Mouse (Mus musculus) mouse embryonic stem cell (cell line): ENCODE data around the gene Gm49336.

Source experiments
- in situ Hi-C, 2 experiments: fragments of 300-500 bp; cut with MboI; formaldehyde crosslinking; loops; 1 replicate in 1 of 2; 3 replicates in 1 of 2; pipeline ENCODE4 v1.14.3; 2019 to 2020; ENCODE audit warnings: low sequenced_read_pairs in 2 of 2, low pct_unique_long_range_greater_than_20kb in 1 of 2, mixed read lengths in 1 of 2; ENCODE audit not compliant: unreplicated experiment in 1 of 2

Gene Gm49336

GRCm38 (mm10) chr14:60252004-60253000 lies 995 bp upstream of the Gm49336 start:
- in situ Hi-C loops = no loop called here

DNA sequence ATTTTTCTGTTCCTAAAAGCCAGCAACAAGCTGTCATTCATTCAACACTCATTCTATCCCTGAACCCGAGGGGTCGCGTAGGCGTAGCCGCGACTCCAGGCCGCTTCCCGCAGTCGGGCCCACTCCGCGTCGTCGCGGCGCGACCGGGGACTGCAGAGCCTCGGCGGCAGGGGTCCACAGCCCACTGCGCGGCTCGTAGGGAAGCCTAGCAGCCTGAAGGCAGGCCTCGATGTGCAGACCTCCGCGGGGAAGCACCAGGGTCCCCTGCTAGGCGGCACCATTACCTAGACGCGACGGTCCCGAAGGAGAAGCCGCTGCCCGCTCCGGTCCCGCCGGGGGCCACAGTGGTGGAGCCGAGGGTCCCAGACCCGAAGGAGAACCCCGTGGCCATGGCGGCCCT lies 428 bp downstream of the Gm49336 start:
- in situ Hi-C loops = no loop called here

- in situ Hi-C loops = no loop called here
Measured at GRCm38 (mm10) chr14:60250366-60250765, 941 bp downstream of the Gm49336 start.

GRCm38 (mm10) chr14:60238551-60238950 lies 12.8 kb downstream of the Gm49336 start:
- in situ Hi-C loops = no loop called here

DNA sequence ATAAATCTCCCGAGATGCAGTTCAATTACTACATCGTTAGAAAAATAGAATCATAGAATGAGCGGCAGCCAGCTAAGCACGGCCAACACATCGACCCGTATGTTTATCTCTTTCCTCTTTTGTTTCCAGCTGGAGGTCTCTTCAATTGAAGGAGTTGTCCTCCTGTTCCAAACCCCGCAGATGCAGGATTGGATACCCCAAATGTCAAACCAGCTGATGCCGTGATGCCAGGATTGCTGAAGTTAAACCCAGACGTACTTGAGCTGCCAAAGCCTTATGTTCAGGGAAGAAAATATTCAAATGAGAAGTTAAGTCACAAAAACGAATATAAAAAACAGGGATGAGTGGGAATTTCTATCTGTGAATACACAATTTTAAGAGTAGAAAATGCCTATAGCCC lies 31.4 kb downstream of the Gm49336 start:
- in situ Hi-C loops = no loop called here

- in situ Hi-C loops = no loop called here
Measured at GRCm38 (mm10) chr14:60217616-60218015, 33.7 kb downstream of the Gm49336 start.

DNA sequence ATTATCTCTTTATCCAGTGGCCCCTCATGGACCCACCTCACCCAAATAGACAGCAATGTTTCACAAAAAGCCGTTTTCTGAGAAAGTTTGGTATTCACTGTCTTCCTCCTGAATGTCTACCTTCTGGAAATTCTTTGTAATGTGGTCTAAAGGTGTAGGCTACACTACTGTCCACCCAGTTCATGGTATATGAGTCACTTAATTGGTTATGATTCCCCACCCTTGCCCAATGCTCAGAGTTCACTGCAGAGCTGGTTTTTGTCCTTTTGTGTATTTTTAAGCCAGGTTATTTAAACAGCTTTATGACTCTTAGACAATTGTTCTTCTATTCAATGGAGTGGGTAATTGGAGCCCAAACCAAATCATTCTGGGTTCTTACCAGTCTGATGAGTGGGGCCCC lies 35.2 kb downstream of the Gm49336 start:
- in situ Hi-C loops = no loop called here

- in situ Hi-C loops = no loop called here
Measured at GRCm38 (mm10) chr14:60215000-60215399, 36.3 kb downstream of the Gm49336 start.

DNA sequence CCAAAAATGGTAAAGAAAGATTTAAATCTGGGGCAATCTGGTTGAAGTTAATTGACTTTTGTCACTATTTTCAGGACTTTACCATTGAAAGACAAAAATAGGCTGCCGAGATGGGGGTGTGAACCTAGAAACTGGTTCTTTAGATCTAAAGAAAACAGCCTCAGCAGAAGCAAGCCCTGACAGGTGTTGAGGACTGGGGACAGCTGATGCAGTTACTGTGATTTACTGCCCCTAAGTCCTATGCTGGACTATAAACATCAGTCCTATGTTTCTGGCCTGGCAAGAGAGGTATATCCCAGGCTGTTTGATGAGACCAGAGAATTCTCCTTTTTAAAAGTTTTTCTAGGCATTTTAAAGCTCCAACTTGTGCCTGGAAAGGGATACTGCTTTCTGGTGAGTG lies 37.3 kb downstream of the Gm49336 start:
- in situ Hi-C loops = no loop called here

- in situ Hi-C loops = no loop called here
Measured at GRCm38 (mm10) chr14:60209166-60209565, 42.1 kb downstream of the Gm49336 start.

GRCm38 (mm10) chr14:60204993-60205392 lies 46.3 kb downstream of the Gm49336 start:
- in situ Hi-C loops = no loop called here

- in situ Hi-C loops = no loop called here
Measured at GRCm38 (mm10) chr14:60196884-60197283, 54.4 kb downstream of the Gm49336 start, which contains the start of gene Atp8a2. TSS of gene Atp8a2 (minus strand) at chr14:60197179.

GRCm38 (mm10) chr14:60195999-60196398 lies 55.3 kb downstream of the Gm49336 start:
- in situ Hi-C loops = no loop called here

DNA sequence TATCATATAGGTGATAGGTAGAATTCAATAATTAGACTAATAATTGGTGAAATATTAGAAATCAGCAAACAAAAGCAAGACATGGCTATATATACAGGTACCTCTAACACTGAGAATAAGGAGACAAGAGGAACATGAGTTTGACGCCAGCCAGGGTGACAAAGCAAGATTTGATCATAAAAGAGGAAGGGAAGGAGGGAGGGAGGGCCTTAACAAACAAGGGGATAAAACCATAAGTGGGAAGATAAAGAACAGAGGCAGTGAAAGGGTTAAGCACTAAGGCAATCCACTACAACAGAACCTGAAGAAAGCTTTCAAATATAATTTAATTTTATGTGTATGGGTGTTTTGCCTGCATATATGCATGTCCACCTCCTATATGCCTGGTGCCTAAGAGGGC lies 56.7 kb downstream of the Gm49336 start:
- in situ Hi-C loops = no loop called here

DNA sequence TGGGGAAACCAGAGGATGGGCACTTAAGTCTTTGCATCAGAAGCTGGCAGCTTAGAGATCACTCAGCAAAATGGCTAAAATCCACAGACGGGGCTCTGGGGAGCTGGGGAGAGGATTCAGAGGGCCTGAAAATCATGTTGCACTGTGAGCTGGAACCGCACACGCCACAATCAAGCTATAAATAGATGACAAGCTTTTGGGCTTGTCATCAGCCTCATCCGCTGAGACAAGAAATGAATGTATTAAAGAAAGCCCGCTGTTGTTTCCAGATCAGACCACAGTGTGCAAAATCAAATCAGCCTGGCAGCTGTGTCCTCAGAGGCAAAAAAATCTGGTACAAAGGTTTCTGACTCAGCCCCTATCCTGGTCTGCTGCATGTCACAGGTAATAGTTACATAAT lies 61.5 kb downstream of the Gm49336 start:
- in situ Hi-C loops = no loop called here

DNA sequence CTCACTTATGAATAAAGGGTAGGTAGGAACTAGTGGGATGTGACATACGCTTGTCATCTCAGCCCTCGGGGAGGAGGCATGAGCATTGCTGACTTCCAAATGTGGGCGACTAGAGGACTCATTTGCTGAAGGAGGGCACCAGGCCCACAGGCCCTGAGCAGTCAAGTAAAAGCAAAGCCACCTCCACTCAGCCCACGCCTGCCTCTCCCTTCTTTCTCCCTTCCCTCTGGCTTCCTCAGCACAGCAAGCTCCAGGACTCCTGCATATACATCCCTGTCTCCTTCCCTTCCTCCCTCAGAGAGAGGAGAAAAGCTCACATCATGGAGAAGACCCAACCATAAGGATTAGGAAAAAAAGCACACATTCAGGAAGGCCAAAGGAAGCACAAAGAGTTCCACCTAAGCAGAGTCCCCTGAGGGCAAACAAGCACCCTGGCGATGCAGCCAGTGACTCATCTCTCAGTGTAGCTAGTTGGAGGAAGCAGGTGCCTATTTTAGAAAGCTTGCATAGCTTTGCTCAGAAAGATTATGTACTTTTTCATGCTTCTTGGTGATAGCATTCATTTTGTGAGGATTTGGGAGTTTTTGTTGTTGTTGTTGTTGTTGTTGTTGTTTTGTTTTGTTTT lies 63.0 kb downstream of the Gm49336 start:
- in situ Hi-C loops = no loop called here

DNA sequence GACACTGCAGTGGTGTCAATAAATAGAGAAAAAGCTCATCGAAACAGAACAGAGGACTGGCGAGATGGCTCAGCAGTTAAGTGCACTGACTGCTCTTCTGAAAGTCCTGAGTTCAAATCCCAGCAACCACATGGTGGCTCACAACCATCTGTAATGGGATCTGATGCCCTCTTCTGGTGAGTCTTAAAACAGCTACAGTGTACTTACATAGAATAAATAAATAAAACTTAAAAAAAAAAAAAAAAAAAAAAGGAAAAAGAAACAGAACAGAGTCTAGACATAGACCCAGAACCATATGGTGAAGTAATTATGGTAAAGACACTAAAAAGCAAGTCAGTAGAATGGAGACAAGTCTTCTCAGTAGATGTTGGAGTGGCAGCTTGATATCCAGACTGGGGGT lies 70.0 kb downstream of the Gm49336 start:
- in situ Hi-C loops = no loop called here

GRCm38 (mm10) chr14:60178571-60178955 lies 72.7 kb downstream of the Gm49336 start:
- in situ Hi-C loops = no loop called here

- in situ Hi-C loops = no loop called here
Measured at GRCm38 (mm10) chr14:60177614-60178570, 73.4 kb downstream of the Gm49336 start.
